Mouse (Mus musculus) neural tube, embryonic 12.5 days (tissue): ENCODE results near the gene Lrrc36. TPM values are rescaled to one million over a fixed set of nuclear protein-coding genes. Genes with fewer than 3 reads are reported as not detected.
A peak's percentile ranks its signal among the peaks of the same experiment; 100 is the strongest.

ENCODE experiments used
- ATAC-seq: fragments of 200-750 bp; cut with Nextera tagmentation; 2 replicates; pipeline ENCODE4 v1.8.0; 2017; ENCODE audit warnings: low read depth, mild to moderate bottlenecking, moderate TSS enrichment, moderate library complexity; ENCODE audit not compliant: low FRiP score
- H3K27ac ChIP-seq: fragments of 300-500 bp; sonication (generic); 2 replicates; pipeline ENCODE4 v1.5.1; 2016
- H3K27me3 ChIP-seq: fragments of 300-500 bp; sonication (generic); replicated peaks from 2 replicates; pipeline ENCODE4 v1.6.1; 2016; ENCODE audit warnings: mild to moderate bottlenecking
- H3K36me3 ChIP-seq: fragments of 300-500 bp; sonication (generic); 2 replicates; pipeline ENCODE4 v1.6.1; 2016; ENCODE audit warnings: mild to moderate bottlenecking
- H3K4me1 ChIP-seq: fragments of 300-500 bp; sonication (generic); 2 replicates; pipeline ENCODE4 v1.6.1; 2016
- H3K4me2 ChIP-seq: fragments of 300-500 bp; sonication (generic); replicated peaks from 2 replicates; pipeline ENCODE4 v1.6.1; 2016; ENCODE audit warnings: mild to moderate bottlenecking
- H3K4me3 ChIP-seq: fragments of 300-500 bp; sonication (generic); 2 replicates; pipeline ENCODE4 v1.5.1; 2016
- H3K9ac ChIP-seq: fragments of 300-500 bp; sonication (generic); 2 replicates; pipeline ENCODE4 v1.6.1; 2016; ENCODE audit warnings: mild to moderate bottlenecking
- H3K9me3 ChIP-seq: fragments of 300-500 bp; sonication (generic); 2 replicates; pipeline ENCODE4 v1.6.1; 2016; ENCODE audit warnings: mild to moderate bottlenecking
- WGBS: fragments of 180-500 bp; shearing (Covaris S2); methylation state at CpG from one replicate; pipeline ENCODE4 v1.1.7; 2016; 5-methylcytosine and 5-hydroxymethylcytosine counted together
- polyA plus RNA-seq: library from polyadenylated mRNA; unstranded; fragments of >200 nt; fragmentation: Nextera tagmentation; extraction: Ambion mirVana; gene quantifications from 2 replicates; pipeline ENCODE4 v1.2.1, GENCODE M21; 2016

Gene Lrrc36
- polyA plus RNA-seq, 1 experiment from 2014 or later = 1.6 TPM

DNA sequence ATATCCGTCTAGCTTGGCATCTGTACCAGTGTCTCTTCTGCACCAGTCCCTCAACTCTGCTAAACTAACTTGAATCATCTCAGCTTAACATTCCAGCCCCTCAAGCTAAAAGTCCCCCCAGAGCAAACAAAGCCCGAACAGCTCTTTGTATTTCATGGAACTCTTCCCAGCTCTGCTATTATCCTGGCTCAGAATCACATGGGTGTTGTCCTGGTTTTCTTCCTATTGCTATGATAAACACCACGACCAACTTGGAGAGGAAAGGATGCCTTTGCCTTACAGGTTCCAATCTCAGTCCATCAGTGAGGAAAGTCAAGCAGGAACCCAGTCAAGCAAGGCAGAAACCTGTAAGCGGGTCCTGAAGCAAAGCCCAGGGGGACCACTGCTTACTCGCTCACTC is 20.1 kb downstream of the Lrrc36 start:
- Histone ChIP-seq H3K9me3 (no peaks in the 10 kb centered on the region), H3K9ac (no peak overlapping the region), H3K4me3 (no peak overlapping the region), H3K4me2 (no peak overlapping the region), H3K27ac (no peak overlapping the region), H3K27me3 (no peaks in the 10 kb centered on the region), H3K36me3 (no peaks in the 10 kb centered on the region), H3K4me1 (peaks cover 22% of the 10 kb centered on the region)
- ATAC-seq = no peak
- WGBS = 43% methylated on average over 5 of the region's 5 CpGs

DNA sequence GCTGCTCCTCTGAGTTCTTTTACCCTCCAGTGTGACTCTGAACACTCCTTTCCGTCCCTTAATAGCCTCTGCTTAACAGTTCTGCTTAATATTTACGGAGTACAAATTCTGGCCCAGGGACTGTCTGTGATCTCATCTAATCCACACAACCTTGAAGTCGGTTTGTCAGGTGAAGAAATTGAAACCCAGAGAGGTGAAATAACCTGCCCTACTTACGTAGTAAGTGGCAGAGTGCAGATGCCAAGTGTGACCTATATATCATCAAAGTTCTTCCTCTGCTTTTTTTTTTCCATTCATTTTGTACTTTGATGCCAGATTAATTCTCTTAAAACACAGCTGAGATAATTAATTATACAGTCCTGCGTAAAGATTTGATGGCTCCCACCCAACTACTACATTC is 20.8 kb downstream of the Lrrc36 start:
- H3K4me1 ChIP-seq = peaks cover 22% of the 10 kb centered on the region
- H3K9ac ChIP-seq = no peak overlapping the region
- no peak overlapping the region for H3K27ac ChIP-seq
- H3K4me2 ChIP-seq = no peak overlapping the region
- no peaks in the 10 kb centered on the region for H3K27me3 ChIP-seq
- H3K9me3 ChIP-seq = no peaks in the 10 kb centered on the region
- H3K36me3 ChIP-seq = no peaks in the 10 kb centered on the region
- WGBS = 74% methylated on average over 5 of the region's 5 CpGs
- no peak for ATAC-seq
- no peak overlapping the region for H3K4me3 ChIP-seq

DNA sequence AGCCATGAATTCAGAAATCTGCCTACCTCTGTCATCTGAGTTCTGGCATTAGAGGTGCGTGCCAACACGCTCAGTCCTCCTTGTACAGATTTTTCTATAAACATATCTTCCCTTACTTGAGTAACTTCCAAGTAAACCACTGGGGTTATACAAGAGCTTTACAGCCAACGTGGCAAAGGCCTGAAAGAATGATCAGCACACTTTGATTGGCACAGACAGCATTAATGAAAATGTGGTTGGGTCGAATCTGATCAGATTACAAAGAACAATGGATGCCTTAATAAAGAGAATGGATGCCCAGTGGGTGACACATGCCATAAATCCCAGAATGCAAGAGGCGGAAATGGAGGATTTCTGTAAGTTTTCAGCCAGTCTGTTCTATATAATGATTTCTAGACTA is 22.8 kb downstream of the Lrrc36 start:
- Histone ChIP-seq H3K9ac (no peak overlapping the region), H3K4me1 (peaks cover 22% of the 10 kb centered on the region), H3K4me3 (no peak overlapping the region), H3K4me2 (no peak overlapping the region), H3K9me3 (no peaks in the 10 kb centered on the region), H3K36me3 (no peaks in the 10 kb centered on the region), H3K27me3 (no peaks in the 10 kb centered on the region), H3K27ac (no peak overlapping the region)
- no peak for ATAC-seq
- 72% methylated on average over 5 of the region's 5 CpGs for WGBS

DNA sequence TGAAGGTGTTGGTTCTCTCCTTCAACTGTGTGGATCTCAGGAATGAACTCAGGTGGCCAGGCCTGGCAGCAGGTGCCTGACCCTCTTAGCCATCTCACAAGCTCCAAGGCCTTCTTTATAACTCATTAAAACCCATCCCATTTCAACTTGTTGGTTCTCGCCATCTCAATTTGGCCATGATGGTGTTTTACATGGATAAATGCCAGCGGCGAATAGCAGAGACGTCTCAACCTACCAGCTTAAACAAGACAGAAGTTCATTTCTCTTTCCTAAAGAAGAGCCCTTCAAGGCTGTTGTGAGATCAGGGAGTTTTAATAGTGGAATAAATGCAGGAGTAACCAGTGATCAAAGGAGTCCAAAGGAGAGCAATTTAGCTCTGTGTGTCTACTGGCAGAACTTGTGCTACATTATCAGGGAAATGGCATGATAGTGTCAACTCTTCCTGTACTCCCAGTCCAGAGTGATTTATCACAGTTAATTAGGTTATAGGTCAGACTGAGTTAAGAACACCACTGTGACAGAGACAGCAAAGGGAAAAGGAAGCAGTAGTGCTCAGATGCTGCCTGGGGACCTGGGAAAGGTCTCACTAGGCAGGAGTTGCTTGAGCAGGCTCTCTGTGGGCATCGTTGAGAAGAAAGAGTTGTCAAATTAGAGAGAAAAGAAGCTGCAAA is 23.8 kb downstream of the Lrrc36 start:
- Histone ChIP-seq H3K4me2 (no peak overlapping the region), H3K9ac (no peak overlapping the region), H3K4me1 (peaks cover 12% of the 10 kb centered on the region; the same call in 1 of the 2 replicates), H3K36me3 (no peaks in the 10 kb centered on the region), H3K9me3 (no peaks in the 10 kb centered on the region), H3K27me3 (no peaks in the 10 kb centered on the region), H3K4me3 (no peak overlapping the region), H3K27ac (no peak overlapping the region)
- WGBS = 90% methylated on average over 5 of the region's 5 CpGs
- ATAC-seq = no peak

DNA sequence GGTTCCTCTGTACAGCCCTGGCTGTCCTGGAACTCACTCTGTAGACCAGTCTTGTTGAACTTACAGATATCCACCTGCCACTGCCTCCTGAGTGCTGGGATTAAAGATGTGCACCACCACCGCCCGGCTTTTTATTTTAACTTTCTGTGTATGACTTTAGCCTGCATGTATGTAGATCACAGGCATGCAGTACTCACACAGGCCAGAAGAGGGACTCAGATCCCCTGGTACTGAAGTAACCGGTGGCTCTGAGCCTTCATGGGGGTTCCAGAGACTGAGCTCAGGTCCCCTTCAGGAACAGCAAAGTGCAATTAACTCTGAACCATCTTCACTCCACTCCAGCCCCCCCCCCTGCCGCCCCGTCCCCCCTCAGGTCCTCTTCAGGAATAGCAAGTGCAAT is 25.5 kb downstream of the Lrrc36 start:
- H3K9ac ChIP-seq = no peak overlapping the region
- H3K9me3 ChIP-seq = no peaks in the 10 kb centered on the region
- H3K36me3 ChIP-seq = no peaks in the 10 kb centered on the region
- no peak overlapping the region for H3K4me2 ChIP-seq
- H3K4me1 ChIP-seq = peaks cover under 1% of the 10 kb centered on the region; the same call in 1 of the 2 replicates
- no peak overlapping the region for H3K27ac ChIP-seq
- no peaks in the 10 kb centered on the region for H3K27me3 ChIP-seq
- 38% methylated on average over 5 of the region's 5 CpGs for WGBS
- no peak for ATAC-seq
- no peak overlapping the region for H3K4me3 ChIP-seq

DNA sequence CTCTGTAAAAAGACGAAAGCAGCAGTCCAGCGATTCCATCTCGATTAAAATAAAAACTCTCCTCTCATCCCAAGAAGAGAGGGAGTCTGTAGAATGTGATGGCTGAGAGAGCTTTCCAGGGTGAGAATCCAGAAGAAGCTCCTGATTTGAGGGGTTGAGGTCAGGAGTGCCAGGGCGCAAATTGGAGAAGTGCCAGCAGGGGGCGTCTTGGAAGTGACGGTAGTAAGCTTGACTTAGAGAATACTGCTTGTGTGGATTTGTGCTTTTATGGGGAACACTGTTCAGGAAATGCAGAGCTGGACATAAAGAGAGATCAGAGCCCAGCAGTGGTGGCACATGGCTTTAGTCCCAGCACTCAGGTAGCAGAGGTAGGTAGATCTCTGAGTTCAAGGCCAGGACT is 28.1 kb downstream of the Lrrc36 start:
- WGBS = 8% methylated on average over 6 of the region's 6 CpGs
- no peaks in the 10 kb centered on the region for H3K27me3 ChIP-seq
- no peak overlapping the region for H3K27ac ChIP-seq
- no peak for ATAC-seq
- no peaks in the 10 kb centered on the region for H3K9me3 ChIP-seq
- no peak overlapping the region for H3K4me2 ChIP-seq
- H3K36me3 ChIP-seq = no peaks in the 10 kb centered on the region
- H3K9ac ChIP-seq = no peak overlapping the region
- peaks cover 8% of the 10 kb centered on the region for H3K4me1 ChIP-seq
- no peak overlapping the region for H3K4me3 ChIP-seq

DNA sequence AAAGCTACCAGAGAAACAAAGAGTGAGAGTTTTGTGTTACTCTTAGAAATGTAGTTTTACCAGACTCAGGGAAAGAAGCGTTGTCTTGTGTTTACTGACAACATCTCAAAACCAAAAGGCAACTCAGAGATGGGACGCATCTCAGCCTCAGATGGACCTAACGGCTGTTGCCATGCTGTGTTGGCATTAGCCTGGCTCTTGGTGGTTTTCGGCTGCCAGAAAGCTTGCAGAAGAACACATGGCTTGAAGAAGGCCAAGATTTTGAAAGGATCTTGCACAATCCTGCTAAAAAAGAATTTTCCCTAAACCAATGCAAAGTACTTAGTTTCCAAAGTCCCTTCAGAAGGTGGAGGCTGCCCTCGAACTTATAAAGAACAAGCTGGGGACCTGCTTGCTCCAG is 29.3 kb downstream of the Lrrc36 start:
- Histone ChIP-seq H3K4me3 (no peak overlapping the region), H3K36me3 (no peaks in the 10 kb centered on the region), H3K4me2 (no peak overlapping the region), H3K27me3 (no peaks in the 10 kb centered on the region), H3K9me3 (no peaks in the 10 kb centered on the region), H3K4me1 (peaks cover 8% of the 10 kb centered on the region), H3K27ac (no peak overlapping the region), H3K9ac (no peak overlapping the region)
- WGBS = 95% methylated on average over 5 of the region's 5 CpGs
- ATAC-seq = no peak

DNA sequence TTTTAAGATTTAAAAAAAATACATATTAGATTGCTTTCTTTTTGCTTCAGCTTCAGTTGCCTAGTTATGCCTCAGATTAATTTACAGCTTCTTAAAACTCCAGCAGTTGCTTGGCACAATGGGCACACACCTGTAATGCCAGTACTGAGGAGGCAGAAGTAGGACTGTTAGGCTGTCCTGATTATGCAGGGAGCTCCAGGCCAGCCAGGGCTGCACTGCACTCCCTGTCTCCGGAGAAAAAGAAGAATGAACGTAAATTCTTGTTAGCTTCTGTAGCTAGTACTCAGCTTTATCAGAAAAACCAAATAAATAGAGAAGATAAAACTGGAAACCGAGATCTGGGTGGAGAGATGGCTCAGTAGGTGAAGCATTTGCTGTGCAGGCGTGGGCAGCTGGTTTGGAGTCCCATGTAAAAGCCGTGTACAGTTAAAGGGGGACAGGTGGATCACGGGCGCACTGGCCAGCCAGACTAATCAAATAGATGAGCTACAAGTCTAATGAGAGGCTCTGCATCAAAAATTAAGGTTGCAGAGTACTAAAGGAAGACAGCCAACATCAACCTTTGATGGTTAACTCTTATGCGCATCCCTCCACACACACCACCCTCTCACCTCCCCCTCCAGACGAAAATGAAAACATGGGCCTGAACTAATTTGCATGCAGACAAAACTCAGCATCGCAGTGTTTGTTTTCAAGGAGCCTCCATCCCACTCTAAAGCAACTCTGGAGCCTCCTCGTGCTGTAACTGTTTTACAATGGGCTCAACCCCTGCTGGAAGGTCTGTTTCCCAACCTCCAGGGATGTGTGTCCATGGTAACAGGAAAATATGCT is 32.1 kb downstream of the Lrrc36 start:
- peak; percentile 88 for ATAC-seq
- Histone ChIP-seq H3K4me1 (peaks cover 8% of the 10 kb centered on the region), H3K27ac (peak overlapping the region; percentile 48), H3K9me3 (no peaks in the 10 kb centered on the region), H3K27me3 (no peaks in the 10 kb centered on the region), H3K36me3 (no peaks in the 10 kb centered on the region), H3K4me3 (no peak overlapping the region), H3K4me2 (peak overlapping the region; percentile 30), H3K9ac (no peak overlapping the region)
- WGBS = 22% methylated on average over 11 of the region's 11 CpGs

DNA sequence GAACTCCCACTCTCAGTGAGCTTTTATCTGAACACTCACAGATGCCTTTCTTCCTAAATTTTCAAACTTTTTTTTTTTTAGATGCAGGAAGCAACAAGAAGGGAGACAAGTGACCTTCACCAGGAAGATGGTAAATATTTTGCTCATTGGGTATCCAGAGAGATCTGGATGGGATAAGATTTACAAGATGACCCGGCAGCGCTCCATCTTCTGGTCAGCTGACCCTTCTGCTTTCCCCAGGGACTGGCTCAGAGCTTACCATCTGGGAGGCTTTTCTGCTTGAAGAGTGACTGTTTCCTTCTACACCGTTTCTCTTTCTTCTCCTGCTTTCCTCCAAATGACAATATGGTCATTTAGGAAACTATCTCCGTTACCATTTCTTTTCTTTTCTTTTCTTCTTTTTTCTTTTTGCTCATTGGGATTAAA is 32.8 kb downstream of the Lrrc36 start:
- WGBS = 5% methylated on average over 4 of the region's 4 CpGs
- H3K9me3 ChIP-seq = no peaks in the 10 kb centered on the region
- no peaks in the 10 kb centered on the region for H3K36me3 ChIP-seq
- H3K4me2 ChIP-seq = peak overlapping the region; percentile 30
- H3K9ac ChIP-seq = no peak overlapping the region
- peak overlapping the region; percentile 48; the same call in 1 of the 2 replicates for H3K27ac ChIP-seq
- peaks cover 11% of the 10 kb centered on the region for H3K4me1 ChIP-seq
- peak; percentile 72 for ATAC-seq
- no peak overlapping the region for H3K4me3 ChIP-seq
- no peaks in the 10 kb centered on the region for H3K27me3 ChIP-seq

DNA sequence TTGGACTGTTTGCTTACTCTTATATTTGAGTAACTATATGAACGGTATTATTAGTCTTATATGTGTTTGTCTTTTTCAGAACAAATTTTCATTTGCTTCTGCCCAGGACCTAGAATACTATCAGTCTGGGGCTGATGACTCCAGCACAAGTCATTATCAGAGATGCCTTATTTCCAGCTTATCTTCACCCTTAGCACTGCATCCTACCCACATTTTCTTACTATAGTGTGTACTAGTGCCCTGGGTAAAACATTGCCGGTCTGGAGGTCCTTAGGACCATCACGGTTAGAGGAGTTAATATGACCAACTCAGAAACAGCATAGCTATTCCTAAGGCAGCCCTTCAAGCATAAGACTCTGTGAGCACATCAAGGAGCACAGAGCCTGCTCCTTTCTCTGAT is 34.8 kb downstream of the Lrrc36 start:
- WGBS = 94% methylated on average over 3 of the region's 3 CpGs
- H3K4me2 ChIP-seq = no peak overlapping the region
- H3K4me1 ChIP-seq = peaks cover 15% of the 10 kb centered on the region
- ATAC-seq = no peak
- no peaks in the 10 kb centered on the region for H3K9me3 ChIP-seq
- H3K27ac ChIP-seq = no peak overlapping the region
- H3K36me3 ChIP-seq = no peaks in the 10 kb centered on the region
- H3K9ac ChIP-seq = no peak overlapping the region
- H3K4me3 ChIP-seq = no peak overlapping the region
- H3K27me3 ChIP-seq = no peaks in the 10 kb centered on the region

DNA sequence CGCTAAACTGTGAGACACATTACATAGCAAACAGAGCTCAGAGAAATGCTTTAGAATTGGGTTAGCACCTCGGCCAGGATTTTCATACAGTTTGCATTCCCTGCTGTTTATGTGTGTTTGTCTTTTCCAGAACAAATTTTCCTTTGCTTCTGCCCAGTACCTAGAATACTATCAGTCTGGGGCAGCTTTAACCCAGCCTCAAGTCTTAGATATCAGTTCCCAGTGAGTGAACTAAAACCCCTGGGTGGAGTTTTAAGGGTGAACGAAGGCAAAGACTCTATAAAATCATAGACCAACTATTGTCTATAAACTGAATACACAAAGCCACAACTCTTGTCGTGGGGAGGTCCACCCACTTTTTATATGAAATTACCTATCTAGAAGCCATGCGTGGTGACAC is 35.2 kb downstream of the Lrrc36 start:
- no peak for ATAC-seq

DNA sequence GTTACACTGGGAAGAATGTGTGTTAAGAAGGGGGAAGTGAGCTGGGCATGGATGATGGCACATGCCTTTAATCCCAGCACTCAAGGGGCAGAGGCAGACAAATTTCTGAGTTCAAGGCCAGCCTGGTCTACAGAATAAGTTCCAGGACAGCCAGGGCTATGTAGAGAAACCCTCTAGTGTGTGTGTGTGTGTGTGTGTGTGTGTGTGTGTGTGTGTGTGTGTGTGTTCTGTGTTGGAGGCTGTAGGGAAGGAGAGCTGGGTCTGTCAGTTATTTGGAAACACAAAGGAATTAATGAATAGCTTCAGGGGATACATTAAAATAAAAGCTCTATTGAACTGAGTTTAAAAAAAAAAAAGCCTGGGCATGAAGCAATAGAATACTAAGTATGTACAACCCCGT is 37.6 kb downstream of the Lrrc36 start:
- ATAC-seq = no peak
- H3K9ac ChIP-seq = no peak overlapping the region
- H3K4me2 ChIP-seq = no peak overlapping the region
- H3K4me3 ChIP-seq = no peak overlapping the region
- no peaks in the 10 kb centered on the region for H3K36me3 ChIP-seq
- peaks cover 7% of the 10 kb centered on the region; the same call in 1 of the 2 replicates for H3K4me1 ChIP-seq
- H3K9me3 ChIP-seq = no peaks in the 10 kb centered on the region
- no peak overlapping the region for H3K27ac ChIP-seq
- WGBS = 35% methylated on average over 1 of the region's 1 CpGs
- no peaks in the 10 kb centered on the region for H3K27me3 ChIP-seq

More for the DNA sequence above, 35.2 kb downstream of the Lrrc36 start:
- Histone ChIP-seq H3K9ac (no peak overlapping the region), H3K36me3 (no peaks in the 10 kb centered on the region), H3K4me2 (no peak overlapping the region), H3K4me3 (no peak overlapping the region), H3K4me1 (peaks cover 15% of the 10 kb centered on the region), H3K27me3 (no peaks in the 10 kb centered on the region), H3K27ac (no peak overlapping the region), H3K9me3 (no peaks in the 10 kb centered on the region)
- WGBS = 91% methylated on average over 5 of the region's 5 CpGs
